Mouse (Mus musculus) R1 (cell line): ENCODE measurements around the gene Mdfi.

ENCODE experiments used
- DNase-seq: peaks from one replicate; pipeline ENCODE4 v3.0.0-alpha.2; 2018; ENCODE audit warnings: low read depth, low spot score

Mdfi gene

GRCm38 (mm10) chr17:47834482-47834767, at the start of gene Mdfi:
Gene Mdfi (minus strand): TSS chr17:47834691.
- peak; percentile 36 for DNase-seq

- no peak for DNase-seq
Observed at GRCm38 (mm10) chr17:47883099-47883498, 48.6 kb upstream of the Mdfi start.

GRCm38 (mm10) chr17:47881330-47881729, 46.8 kb upstream of the Mdfi start:
- no peak for DNase-seq

GRCm38 (mm10) chr17:47879207-47879606, 44.7 kb upstream of the Mdfi start:
- no peak for DNase-seq

- DNase-seq = no peak
Observed at GRCm38 (mm10) chr17:47878378-47879089, 44.0 kb upstream of the Mdfi start.

GRCm38 (mm10) chr17:47877715-47878377, 43.4 kb upstream of the Mdfi start:
- DNase-seq = no peak

- peak; percentile 82 for DNase-seq
Observed at GRCm38 (mm10) chr17:47876776-47877714, 42.6 kb upstream of the Mdfi start.

GRCm38 (mm10) chr17:47873341-47873791, 38.9 kb upstream of the Mdfi start:
- peak; percentile 91 for DNase-seq

GRCm38 (mm10) chr17:47872311-47873011, 38.0 kb upstream of the Mdfi start:
- DNase-seq = no peak

GRCm38 (mm10) chr17:47869874-47870273, 35.4 kb upstream of the Mdfi start:
- DNase-seq = peak; percentile 71

GRCm38 (mm10) chr17:47866037-47866436, 31.5 kb upstream of the Mdfi start:
- peak; percentile 66 for DNase-seq

- DNase-seq = peak; percentile 94
Observed at GRCm38 (mm10) chr17:47864496-47864895, 30.0 kb upstream of the Mdfi start.

GRCm38 (mm10) chr17:47863437-47863836, 28.9 kb upstream of the Mdfi start:
- no peak for DNase-seq

- no peak for DNase-seq
Observed at GRCm38 (mm10) chr17:47863023-47863422, 28.5 kb upstream of the Mdfi start.

GRCm38 (mm10) chr17:47855544-47855943, 21.1 kb upstream of the Mdfi start:
- peak; percentile 75 for DNase-seq

GRCm38 (mm10) chr17:47854908-47855307, 20.4 kb upstream of the Mdfi start:
- no peak for DNase-seq

- DNase-seq = no peak
Observed at GRCm38 (mm10) chr17:47853760-47854159, 19.3 kb upstream of the Mdfi start.

- DNase-seq = peak; percentile 80
Observed at GRCm38 (mm10) chr17:47853336-47853735, 18.8 kb upstream of the Mdfi start.

GRCm38 (mm10) chr17:47851798-47852360, 17.4 kb upstream of the Mdfi start:
- DNase-seq = peak; percentile 76

- no peak for DNase-seq
Observed at GRCm38 (mm10) chr17:47850639-47851314, 16.3 kb upstream of the Mdfi start.

- DNase-seq = no peak
Observed at GRCm38 (mm10) chr17:47850035-47850434, 15.5 kb upstream of the Mdfi start.
